ENCODE assay signal across 22 mouse cellular contexts in the genomic region with DNA sequence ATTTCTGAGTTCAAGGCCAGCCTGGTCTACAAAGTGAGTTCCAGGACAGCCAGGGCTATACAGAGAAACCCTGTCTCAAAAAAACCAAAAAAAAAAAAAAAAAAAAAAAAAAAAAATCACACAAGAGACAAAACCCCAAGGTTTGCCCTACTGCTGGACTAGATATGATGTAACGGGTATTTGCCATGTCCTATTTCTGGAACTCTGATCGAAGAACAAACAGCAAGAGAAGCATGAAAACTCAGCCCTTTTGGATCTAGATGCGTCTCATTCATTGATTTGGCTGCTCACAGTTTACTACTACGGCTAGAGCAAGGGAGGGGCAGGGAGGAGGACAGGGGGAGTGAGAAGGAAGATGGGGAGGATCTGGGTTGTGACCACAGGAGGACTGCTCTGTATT. TPM values are rescaled to one million over a fixed set of nuclear protein-coding genes. Genes with fewer than 3 reads are reported as not detected.
A peak's percentile ranks its signal among the peaks of the same experiment; 100 is the strongest.
DNase-seq lines count a peak whose midpoint lies in the region; ATAC-seq and TF ChIP-seq lines count a peak whose summit lies in the region.
"Had no signal": no experiment of that assay in that cellular context is flagged by ENCODE, and none has a peak within 500 bp of the region (broad histone marks: within the 10 kb centered on the region; RNA-seq: fewer than 3 reads in every experiment).

No protein-coding gene starts in this region.

- H3K9ac ChIP-seq in liver, adult 2 months (ENCODE audit: low read depth, low read length) = 0 out of 2 replicates have a peak overlapping the region, but pooled peaks have one; percentile 8
- H3K9ac ChIP-seq in liver, embryonic 12.5 days = no peak overlapping the region
- H3K9ac ChIP-seq in liver, postnatal 0 days (replicated peaks) = no peak overlapping the region
- H3K9ac ChIP-seq in MEL (ENCODE audit: control insufficient read depth, low read depth, low read length, poor library complexity, severe bottlenecking) = no peak overlapping the region
- H3K9ac ChIP-seq: embryonic facial prominence, embryonic 13.5 days; embryonic facial prominence, embryonic 15.5 days; forebrain, embryonic 12.5 days; forebrain, embryonic 15.5 days; forebrain, postnatal 0 days had no signal

- TF ChIP-seq RAD21 in MEL (IDR thresholded peaks at IDR 0.05; ENCODE audit: low read depth, low read length) = no peak

- ATAC-seq in liver, embryonic 12.5 days = no peak
- ATAC-seq in liver, postnatal 0 days = peak; percentile 62
- ATAC-seq: forebrain, embryonic 15.5 days; forebrain, postnatal 0 days had no signal

- intact Hi-C loops in heart, postnatal 14 days (cut with DNase I) = loop anchor here (10.0 kb wide), 2 partner anchors 67 to 773 kb away; partner anchors contain the start of gene Usp3

- H3K4me1 ChIP-seq in liver, adult 2 months (ENCODE audit: control insufficient read depth, insufficient read depth, low read length) = peaks cover 27% of the 10 kb centered on the region
- peaks cover 60% of the 10 kb centered on the region for H3K4me1 ChIP-seq in liver, embryonic 12.5 days
- peaks cover 39% of the 10 kb centered on the region for H3K4me1 ChIP-seq in liver, postnatal 0 days (ENCODE audit: insufficient read depth)
- H3K4me1 ChIP-seq in MEL (ENCODE audit: control insufficient read depth in 1 of 2, insufficient read depth in 2 of 2, low read length in 2 of 2) = peaks cover 7 to 17% of the 10 kb centered on the region in 2 experiments

- no peak overlapping the region for H3K4me3 ChIP-seq in liver, adult 2 months (ENCODE audit: insufficient read depth, low read depth, low read length)
- no peak overlapping the region for H3K4me3 ChIP-seq in liver, embryonic 12.5 days
- H3K4me3 ChIP-seq in liver, postnatal 0 days (ENCODE audit: low read depth, low read length) = no peak overlapping the region
- no peak overlapping the region for H3K4me3 ChIP-seq in MEL (ENCODE audit: control insufficient read depth in 1 of 2, insufficient read depth in 1 of 2, low read depth in 2 of 2, low read length in 2 of 2)
- H3K4me3 ChIP-seq: embryonic facial prominence, embryonic 13.5 days; embryonic facial prominence, embryonic 15.5 days; erythroblast, embryonic 14.5 days; forebrain, embryonic 10.5 days; forebrain, embryonic 12.5 days; forebrain, embryonic 15.5 days had no signal

- no peaks in the 10 kb centered on the region for H3K9me3 ChIP-seq in liver, embryonic 12.5 days (replicated peaks)
- no peaks in the 10 kb centered on the region for H3K9me3 ChIP-seq in liver, postnatal 0 days (ENCODE audit: low read length)
- H3K9me3 ChIP-seq in MEL (replicated peaks; ENCODE audit: insufficient read depth, low read length) = no peaks in the 10 kb centered on the region
- H3K9me3 ChIP-seq: embryonic facial prominence, embryonic 13.5 days; embryonic facial prominence, embryonic 15.5 days; forebrain, embryonic 10.5 days; forebrain, embryonic 12.5 days; forebrain, embryonic 15.5 days; G1E had no signal

- TF ChIP-seq EP300 in liver, postnatal 0 days (IDR thresholded peaks at IDR 0.05; ENCODE audit: low read depth) = no peak
- no peak for TF ChIP-seq EP300 in MEL (IDR thresholded peaks at IDR 0.05; ENCODE audit: low read depth in 1 of 2, low read length in 2 of 2)

- no peaks in the 10 kb centered on the region for H3K27me3 ChIP-seq in liver, adult 2 months (ENCODE audit: control insufficient read depth, insufficient read depth, low read length)
- no peaks in the 10 kb centered on the region for H3K27me3 ChIP-seq in liver, embryonic 12.5 days (replicated peaks)
- H3K27me3 ChIP-seq in liver, postnatal 0 days (ENCODE audit: insufficient read depth, low read length) = no peaks in the 10 kb centered on the region
- H3K27me3 ChIP-seq in MEL (ENCODE audit: control insufficient read depth in 1 of 2, insufficient read depth in 2 of 2, low read length in 2 of 2) = no peaks in the 10 kb centered on the region
- H3K27me3 ChIP-seq: embryonic facial prominence, embryonic 13.5 days; embryonic facial prominence, embryonic 15.5 days; forebrain, embryonic 12.5 days; forebrain, embryonic 15.5 days had no signal

- 24% methylated on average over 4 of the region's 4 CpGs for WGBS in liver, adult 2 months
- 61% methylated on average over 4 of the region's 4 CpGs for WGBS in liver, embryonic 12.5 days (ENCODE audit: insufficient replicate concordance)
- WGBS in liver, postnatal 0 days (ENCODE audit: insufficient replicate concordance) = 58% methylated on average over 4 of the region's 4 CpGs

- no peaks in the 10 kb centered on the region for H3K36me3 ChIP-seq in liver, adult 2 months (ENCODE audit: control insufficient read depth, insufficient read depth, low read length)
- peaks cover 2% of the 10 kb centered on the region; the same call in 1 of the 2 replicates for H3K36me3 ChIP-seq in liver, embryonic 12.5 days
- no peaks in the 10 kb centered on the region for H3K36me3 ChIP-seq in liver, postnatal 0 days (replicated peaks; ENCODE audit: insufficient read depth, low read length)
- H3K36me3 ChIP-seq in MEL (ENCODE audit: control insufficient read depth in 1 of 2, insufficient read depth in 2 of 2, low read length in 2 of 2) = peaks cover 0 to 25% of the 10 kb centered on the region in 2 experiments; a peak in 2 of 4 replicates
- H3K36me3 ChIP-seq: embryonic facial prominence, embryonic 13.5 days; embryonic facial prominence, embryonic 15.5 days; forebrain, embryonic 15.5 days had no signal

- H3K79me2 ChIP-seq in liver, adult 2 months (ENCODE audit: control insufficient read depth, insufficient read depth, low read length) = peaks cover 22% of the 10 kb centered on the region
- H3K79me2 ChIP-seq in MEL (ENCODE audit: control insufficient read depth, insufficient read depth, low read length, poor library complexity) = peaks cover 44% of the 10 kb centered on the region

- no peak for TF ChIP-seq POLR2A in liver, adult 2 months (IDR thresholded peaks at IDR 0.05; ENCODE audit: extremely low read depth, insufficient read depth, low read length)
- no peak for TF ChIP-seq POLR2A in MEL (IDR thresholded peaks at IDR 0.05; ENCODE audit: control insufficient read depth in 1 of 2, insufficient read depth in 1 of 2, low read depth in 1 of 2, low read length in 2 of 2, poor library complexity in 1 of 2)

- no peak for TF ChIP-seq CTCF in liver, adult 2 months (IDR thresholded peaks at IDR 0.05; ENCODE audit: low read depth, low read length)
- TF ChIP-seq CTCF in liver, postnatal 0 days (IDR thresholded peaks at IDR 0.05; ENCODE audit: low read depth) = no peak
- no peak for TF ChIP-seq CTCF in MEL (IDR thresholded peaks at IDR 0.05 in 2 of 3, conservative IDR thresholded peaks at IDR 0.05 in 1 of 3; ENCODE audit: control insufficient read depth in 1 of 3, insufficient read depth in 1 of 3, low read depth in 2 of 3, low read length in 3 of 3, poor library complexity in 1 of 3, severe bottlenecking in 1 of 3)

- peak overlapping the region; percentile 84 for H3K27ac ChIP-seq in liver, adult 2 months (replicated peaks; ENCODE audit: insufficient read depth, low read depth, low read length)
- H3K27ac ChIP-seq in liver, embryonic 12.5 days = no peak overlapping the region
- H3K27ac ChIP-seq in liver, postnatal 0 days (ENCODE audit: low read depth) = peak overlapping the region; percentile 86
- no peak overlapping the region for H3K27ac ChIP-seq in MEL (ENCODE audit: control insufficient read depth, low read depth, low read length)
- H3K27ac ChIP-seq: embryonic facial prominence, embryonic 13.5 days; embryonic facial prominence, embryonic 15.5 days; forebrain, embryonic 10.5 days; forebrain, embryonic 12.5 days; forebrain, embryonic 15.5 days had no signal

- H3K4me2 ChIP-seq in liver, embryonic 12.5 days = no peak overlapping the region
- peak overlapping the region; percentile 36; the same call in 1 of the 2 replicates for H3K4me2 ChIP-seq in liver, postnatal 0 days (ENCODE audit: low read depth, low read length)
- H3K4me2 ChIP-seq: embryonic facial prominence, embryonic 13.5 days; embryonic facial prominence, embryonic 15.5 days; forebrain, embryonic 12.5 days; forebrain, embryonic 15.5 days had no signal

- DNase-seq in liver, adult 2 months (ENCODE audit: extremely low read depth, low read depth, low spot score) = peak; percentile 92
- no peak for DNase-seq in liver, postnatal 0 days
- DNase-seq in liver (no peak), MEL (ENCODE audit: low read depth, low spot score) (no peak)
- no peak for DNase-seq in heart, postnatal 14 days
- DNase-seq: adrenal gland, adult 2 months; adrenal gland, postnatal 10 days; adrenal gland, postnatal 25 days; cerebellum, adult 11 months; cerebellum, adult 18-20 months; cerebellum, postnatal 10 days; cerebellum, postnatal 25 days; embryo, embryonic 11 days; forebrain, postnatal 0 days had no signal

TF ChIP-seq in MEL, 35 proteins besides CTCF, POLR2A, EP300 and RAD21:
- TF ChIP-seq GABPA (IDR thresholded peaks at IDR 0.05; ENCODE audit: low read depth, low read length) (no peak), ETS1 (IDR thresholded peaks at IDR 0.05; ENCODE audit: low read depth, low read length) (no peak), RCOR1 (IDR thresholded peaks at IDR 0.05; ENCODE audit: low read depth, low read length) (no peak), ZNF384 (IDR thresholded peaks at IDR 0.05; ENCODE audit: low read depth, low read length) (peak; percentile 47; the same call in 1 of the 2 replicates)

RNA-seq across cellular contexts. Expression of gene Zfp609, which starts 5.4 kb away (rescaled TPM):
- total RNA-seq in liver, adult 2 months (2014; rRNA removed) = 2.8 and 4.4 TPM in 2 replicates
- 4.4 TPM in 2 replicates for polyA plus RNA-seq in liver, adult 2 months (2012; rRNA removed)
- 3.3 and 3.8 TPM in 2 replicates for polyA plus RNA-seq in liver, embryonic 12.5 days (2016; fragmentation: Nextera tagmentation; extraction: Ambion mirVana)
- 2.0 and 2.8 TPM in 2 replicates for polyA plus RNA-seq in liver, postnatal 0 days (2015; fragmentation: Nextera tagmentation; extraction: Ambion mirVana)
- 2.9 and 3.6 TPM in 2 replicates for total RNA-seq in MEL (2012; rRNA removed)
- 10 to 100 TPM in 1 of 2 experiments, not detected in 1; 26.5 TPM for polyA plus RNA-seq in MEL (2012; ENCODE audit: insufficient read depth in 1 of 2, insufficient read length in 2 of 2, low read depth in 1 of 2, low replicate concordance in 2 of 2, missing spikeins in 1 of 2)
- total RNA-seq in heart, postnatal 14 days (2021) = 10 to 100 TPM; 27.5 to 28.3 TPM

Comparison
In these comparisons a context has a peak if more than half of its experiments do, and no peak if none do; other contexts are left out.
1. H3K27ac ChIP-seq: peak in liver, adult 2 months (single experiment) and liver, postnatal 0 days (single experiment); none in liver, embryonic 12.5 days (single experiment) and MEL (single experiment).